Mouse (Mus musculus) C2C12 (cell line): Measurements from ENCODE around the gene Evl.

Experiments used
- CTCF ChIP-seq: IDR thresholded peaks from one replicate; pipeline ENCODE4 v1.5.1; 2011; ENCODE audit not compliant: control insufficient read depth, insufficient read depth, insufficient read length
- MYOG ChIP-seq: IDR thresholded peaks from one replicate; pipeline ENCODE4 v1.6.1; 2011; ENCODE audit not compliant: control insufficient read depth, insufficient read length; ENCODE audit errors: extremely low read depth

DNA sequence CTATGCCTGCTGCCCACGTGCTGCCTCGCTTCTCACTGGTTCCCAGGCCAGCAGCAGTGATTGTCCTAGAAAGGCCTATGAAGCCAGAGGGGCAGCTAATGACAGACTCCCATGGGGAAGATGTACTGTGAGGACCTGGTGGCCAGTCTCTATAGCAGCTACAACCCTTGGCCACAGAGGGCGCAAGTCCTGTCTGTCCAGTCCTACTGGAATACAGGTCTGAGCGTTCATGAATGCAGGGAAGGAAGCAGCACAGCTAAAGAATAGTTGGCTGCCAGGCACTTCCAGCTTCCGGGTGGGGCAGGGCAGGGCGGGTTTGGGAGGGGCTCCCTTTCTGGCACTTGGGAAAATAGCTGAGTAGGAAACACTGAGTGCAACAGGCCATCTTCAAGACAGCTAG is 132.4 kb downstream of the Evl start:
- TF ChIP-seq CTCF (no peak), MYOG (no peak)
